Mouse (Mus musculus): ENCODE results near the gene Sbno2. TPM values are rescaled to one million over a fixed set of nuclear protein-coding genes. Genes with fewer than 3 reads are reported as not detected.

The Sbno2 gene
- polyA plus RNA-seq, 1 experiment = 29.4 TPM

DNA sequence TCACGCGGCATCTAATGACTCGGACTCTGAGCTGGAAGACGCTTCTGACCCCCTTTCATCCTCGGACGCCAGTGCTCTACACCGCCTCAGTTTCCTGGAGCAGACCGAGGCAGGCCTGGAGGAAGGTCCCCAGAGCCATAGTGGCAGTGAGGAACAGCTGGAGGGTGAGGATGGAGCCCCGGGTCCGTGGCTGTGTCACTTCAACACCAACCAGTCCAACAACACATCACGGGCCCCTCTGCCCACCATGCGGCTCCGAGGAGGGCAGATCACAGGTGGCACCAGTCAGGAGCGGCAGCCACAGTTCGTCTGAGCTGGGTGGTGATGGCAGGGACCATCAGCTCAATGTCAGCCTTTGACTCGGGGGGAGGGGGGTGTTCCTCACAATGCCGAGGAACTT is 74.6 kb downstream of the Sbno2 start:
- Histone ChIP-seq H3K36me3 (ENCODE audit: control insufficient read depth, insufficient read depth) (peaks cover 13% of the 10 kb centered on the region), H3K4me3 (ENCODE audit: insufficient read depth, poor library complexity, severe bottlenecking) (no peak overlapping the region), H3K27me3 (ENCODE audit: control insufficient read depth, insufficient read depth, insufficient read length) (no peaks in the 10 kb centered on the region), H3ac (ENCODE audit: control insufficient read depth, insufficient read length, low read depth) (no peak overlapping the region), H3K79me2 (ENCODE audit: control insufficient read depth, insufficient read depth) (peaks cover 5% of the 10 kb centered on the region), H3K79me3 (ENCODE audit: low read depth) (no peaks in the 10 kb centered on the region)
- TF ChIP-seq MYOG (IDR thresholded peaks at IDR 0.05; ENCODE audit: control insufficient read depth, extremely low read depth, insufficient read length) (no peak), MAX (IDR thresholded peaks at IDR 0.05) (no peak), CEBPB (IDR thresholded peaks at IDR 0.05; ENCODE audit: low read depth) (no peak), CTCF (IDR thresholded peaks at IDR 0.05; ENCODE audit: control insufficient read depth, insufficient read depth, insufficient read length) (no peak), MYOD1 (IDR thresholded peaks at IDR 0.05; ENCODE audit: control insufficient read depth, insufficient read length, low read depth) (no peak), FOSL1 (IDR thresholded peaks at IDR 0.05; ENCODE audit: insufficient read depth, low read length, poor library complexity, severe bottlenecking) (no peak)

- H3K79me2 ChIP-seq (ENCODE audit: control insufficient read depth, insufficient read depth) = peaks cover 2% of the 10 kb centered on the region
- H3K27me3 ChIP-seq (ENCODE audit: control insufficient read depth, insufficient read depth, insufficient read length) = no peaks in the 10 kb centered on the region
- no peak overlapping the region for H3K4me3 ChIP-seq (ENCODE audit: insufficient read depth, poor library complexity, severe bottlenecking)
- H3ac ChIP-seq (ENCODE audit: control insufficient read depth, insufficient read length, low read depth) = no peak overlapping the region
- peaks cover 8% of the 10 kb centered on the region for H3K36me3 ChIP-seq (ENCODE audit: control insufficient read depth, insufficient read depth)
- H3K79me3 ChIP-seq (ENCODE audit: low read depth) = no peaks in the 10 kb centered on the region
- TF ChIP-seq MYOD1 (IDR thresholded peaks at IDR 0.05; ENCODE audit: control insufficient read depth, insufficient read length, low read depth) (no peak), CEBPB (IDR thresholded peaks at IDR 0.05; ENCODE audit: low read depth) (no peak), MYOG (IDR thresholded peaks at IDR 0.05; ENCODE audit: control insufficient read depth, extremely low read depth, insufficient read length) (no peak), USF1 (IDR thresholded peaks at IDR 0.05; ENCODE audit: low read depth) (no peak)
Measured at GRCm38 (mm10) chr10:80030191-80030590, 75.2 kb downstream of the Sbno2 start.

DNA sequence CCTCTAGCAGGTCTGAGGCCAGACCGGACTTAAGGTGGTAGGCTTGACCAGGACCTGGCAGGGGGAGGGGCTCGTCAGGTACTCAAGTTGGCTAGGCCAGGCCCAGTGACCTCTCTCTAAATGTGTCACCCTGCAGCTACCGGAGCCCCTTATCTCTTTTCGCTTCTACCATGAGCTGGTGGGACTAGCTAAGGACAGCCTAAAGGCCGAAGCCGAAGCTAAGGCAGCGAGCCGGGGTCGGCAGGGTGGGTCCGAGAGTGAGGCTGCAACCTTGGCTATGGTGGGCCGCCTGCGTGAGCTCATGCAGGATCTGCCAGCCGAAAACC is 76.9 kb downstream of the Sbno2 start:
- Histone ChIP-seq H3K79me2 (ENCODE audit: control insufficient read depth, insufficient read depth) (no peaks in the 10 kb centered on the region), H3K36me3 (ENCODE audit: control insufficient read depth, insufficient read depth) (no peaks in the 10 kb centered on the region), H3K27me3 (ENCODE audit: control insufficient read depth, insufficient read depth, insufficient read length) (no peaks in the 10 kb centered on the region), H3K4me3 (ENCODE audit: insufficient read depth, poor library complexity, severe bottlenecking) (no peak overlapping the region), H3ac (ENCODE audit: control insufficient read depth, insufficient read length, low read depth) (no peak overlapping the region), H3K79me3 (ENCODE audit: low read depth) (no peaks in the 10 kb centered on the region)
- TF ChIP-seq CTCF (IDR thresholded peaks at IDR 0.05; ENCODE audit: control insufficient read depth, insufficient read depth, insufficient read length) = no peak
- no peak for TF ChIP-seq MAX (IDR thresholded peaks at IDR 0.05)
- no peak for TF ChIP-seq MYOG (IDR thresholded peaks at IDR 0.05; ENCODE audit: control insufficient read depth, extremely low read depth, insufficient read length)
- no peak for TF ChIP-seq CEBPB (IDR thresholded peaks at IDR 0.05; ENCODE audit: low read depth)
- no peak for TF ChIP-seq USF1 (IDR thresholded peaks at IDR 0.05; ENCODE audit: low read depth)
- TF ChIP-seq FOSL1 (IDR thresholded peaks at IDR 0.05; ENCODE audit: insufficient read depth, low read length, poor library complexity, severe bottlenecking) = no peak
- no peak for TF ChIP-seq MYOD1 (IDR thresholded peaks at IDR 0.05; ENCODE audit: control insufficient read depth, insufficient read length, low read depth)

- no peaks in the 10 kb centered on the region for H3K79me2 ChIP-seq (ENCODE audit: control insufficient read depth, insufficient read depth)
- no peak overlapping the region for H3ac ChIP-seq (ENCODE audit: control insufficient read depth, insufficient read length, low read depth)
- H3K36me3 ChIP-seq (ENCODE audit: control insufficient read depth, insufficient read depth) = no peaks in the 10 kb centered on the region
- no peaks in the 10 kb centered on the region for H3K79me3 ChIP-seq (ENCODE audit: low read depth)
- no peak overlapping the region for H3K4me3 ChIP-seq (ENCODE audit: insufficient read depth, poor library complexity, severe bottlenecking)
- no peaks in the 10 kb centered on the region for H3K27me3 ChIP-seq (ENCODE audit: control insufficient read depth, insufficient read depth, insufficient read length)
- TF ChIP-seq MAX (IDR thresholded peaks at IDR 0.05) (no peak), MYOG (IDR thresholded peaks at IDR 0.05; ENCODE audit: control insufficient read depth, extremely low read depth, insufficient read length) (no peak), CEBPB (IDR thresholded peaks at IDR 0.05; ENCODE audit: low read depth) (no peak), MYOD1 (IDR thresholded peaks at IDR 0.05; ENCODE audit: control insufficient read depth, insufficient read length, low read depth) (no peak), CTCF (IDR thresholded peaks at IDR 0.05; ENCODE audit: control insufficient read depth, insufficient read depth, insufficient read length) (no peak), FOSL1 (IDR thresholded peaks at IDR 0.05; ENCODE audit: insufficient read depth, low read length, poor library complexity, severe bottlenecking) (no peak), USF1 (IDR thresholded peaks at IDR 0.05; ENCODE audit: low read depth) (no peak)
Measured at GRCm38 (mm10) chr10:80027681-80028520, 77.5 kb downstream of the Sbno2 start.

GRCm38 (mm10) chr10:80025889-80026288 is 79.5 kb downstream of the Sbno2 start:
- H3ac ChIP-seq (ENCODE audit: control insufficient read depth, insufficient read length, low read depth) = no peak overlapping the region
- no peak overlapping the region for H3K4me3 ChIP-seq (ENCODE audit: insufficient read depth, poor library complexity, severe bottlenecking)
- no peaks in the 10 kb centered on the region for H3K27me3 ChIP-seq (ENCODE audit: control insufficient read depth, insufficient read depth, insufficient read length)
- TF ChIP-seq MYOD1 (IDR thresholded peaks at IDR 0.05; ENCODE audit: control insufficient read depth, insufficient read length, low read depth) = no peak
- TF ChIP-seq CTCF (IDR thresholded peaks at IDR 0.05; ENCODE audit: control insufficient read depth, insufficient read depth, insufficient read length) = no peak
- TF ChIP-seq MAX (IDR thresholded peaks at IDR 0.05) = no peak
- TF ChIP-seq MYOG (IDR thresholded peaks at IDR 0.05; ENCODE audit: control insufficient read depth, extremely low read depth, insufficient read length) = no peak
- TF ChIP-seq FOSL1 (IDR thresholded peaks at IDR 0.05; ENCODE audit: insufficient read depth, low read length, poor library complexity, severe bottlenecking) = no peak
- no peaks in the 10 kb centered on the region for H3K79me2 ChIP-seq (ENCODE audit: control insufficient read depth, insufficient read depth)
- H3K36me3 ChIP-seq (ENCODE audit: control insufficient read depth, insufficient read depth) = no peaks in the 10 kb centered on the region
- H3K79me3 ChIP-seq (ENCODE audit: low read depth) = no peaks in the 10 kb centered on the region

DNA sequence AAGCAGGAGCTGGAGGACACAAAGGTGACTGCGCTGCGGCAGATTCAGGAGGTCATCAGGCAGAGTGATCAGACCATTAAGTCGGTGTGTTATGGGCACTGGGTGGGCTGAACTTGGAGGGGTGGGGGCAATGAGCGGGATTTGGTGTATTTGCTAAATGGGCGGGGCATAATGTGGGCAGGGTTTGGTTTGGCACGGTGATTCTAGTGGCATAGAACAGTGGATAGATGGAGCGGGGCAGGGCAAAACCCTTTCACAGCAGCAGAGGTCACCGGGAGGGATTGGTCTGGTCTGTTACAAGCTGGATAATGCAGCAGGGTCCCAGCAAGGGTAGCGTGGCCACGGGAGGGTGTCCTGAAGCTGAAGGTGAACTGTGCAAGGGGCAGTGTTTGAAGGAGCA is 79.9 kb downstream of the Sbno2 start:
- Histone ChIP-seq H3K36me3 (ENCODE audit: control insufficient read depth, insufficient read depth) (no peaks in the 10 kb centered on the region), H3K27me3 (ENCODE audit: control insufficient read depth, insufficient read depth, insufficient read length) (no peaks in the 10 kb centered on the region), H3K79me2 (ENCODE audit: control insufficient read depth, insufficient read depth) (no peaks in the 10 kb centered on the region), H3K79me3 (ENCODE audit: low read depth) (no peaks in the 10 kb centered on the region), H3ac (ENCODE audit: control insufficient read depth, insufficient read length, low read depth) (no peak overlapping the region), H3K4me3 (ENCODE audit: insufficient read depth, poor library complexity, severe bottlenecking) (no peak overlapping the region)
- TF ChIP-seq USF1 (IDR thresholded peaks at IDR 0.05; ENCODE audit: low read depth) (no peak), CEBPB (IDR thresholded peaks at IDR 0.05; ENCODE audit: low read depth) (no peak), CTCF (IDR thresholded peaks at IDR 0.05; ENCODE audit: control insufficient read depth, insufficient read depth, insufficient read length) (no peak), MYOG (IDR thresholded peaks at IDR 0.05; ENCODE audit: control insufficient read depth, extremely low read depth, insufficient read length) (no peak), FOSL1 (IDR thresholded peaks at IDR 0.05; ENCODE audit: insufficient read depth, low read length, poor library complexity, severe bottlenecking) (no peak), MYOD1 (IDR thresholded peaks at IDR 0.05; ENCODE audit: control insufficient read depth, insufficient read length, low read depth) (no peak), MAX (IDR thresholded peaks at IDR 0.05) (no peak)
